Mouse (Mus musculus) kidney, postnatal 0 days (tissue): ENCODE data around the gene Sipa1l3. TPM values are rescaled to one million over a fixed set of nuclear protein-coding genes. Genes with fewer than 3 reads are reported as not detected.
A peak's percentile ranks its signal among the peaks of the same experiment; 100 is the strongest.

ENCODE experiments used
- ATAC-seq: fragments of 200-750 bp; cut with Nextera tagmentation; replicated peaks from 2 replicates; pipeline ENCODE4 v1.8.0; 2017; ENCODE audit warnings: low read depth, moderate number of reproducible peaks, moderate TSS enrichment, moderate library complexity; ENCODE audit not compliant: low FRiP score
- DNase-seq: peaks from one replicate; pipeline ENCODE4 v3.0.0-alpha.2; 2016; ENCODE audit warnings: low spot score
- H3K27ac ChIP-seq: fragments of 300-500 bp; sonication (generic); 2 replicates; pipeline ENCODE4 v1.5.1; 2014; ENCODE audit warnings: mild to moderate bottlenecking
- H3K27me3 ChIP-seq: fragments of 300-500 bp; sonication (generic); 2 replicates; pipeline ENCODE4 v1.6.1; 2014; ENCODE audit warnings: low read length, mixed read lengths; ENCODE audit not compliant: insufficient read depth
- H3K36me3 ChIP-seq: fragments of 300-500 bp; sonication (generic); 2 replicates; pipeline ENCODE4 v1.6.1; 2014; ENCODE audit warnings: low read length, mixed read lengths; ENCODE audit not compliant: insufficient read depth
- H3K4me1 ChIP-seq: fragments of 300-500 bp; sonication (generic); replicated peaks from 2 replicates; pipeline ENCODE4 v1.6.1; 2014; ENCODE audit warnings: antibody characterized with exemption, low read length, mixed read lengths; ENCODE audit not compliant: insufficient read depth
- H3K4me2 ChIP-seq: fragments of 300-500 bp; sonication (generic); 2 replicates; pipeline ENCODE4 v1.6.1; 2014; ENCODE audit warnings: mild to moderate bottlenecking, low read length, moderate library complexity, mixed read lengths
- H3K4me3 ChIP-seq: fragments of 300-500 bp; sonication (generic); replicated peaks from 2 replicates; pipeline ENCODE4 v1.5.1; 2014; ENCODE audit warnings: low read depth, low read length
- H3K9ac ChIP-seq: fragments of 300-500 bp; sonication (generic); 2 replicates; pipeline ENCODE4 v1.6.1; 2014; ENCODE audit warnings: low read depth, low read length
- H3K9me3 ChIP-seq: fragments of 300-500 bp; sonication (generic); replicated peaks from 2 replicates; pipeline ENCODE4 v1.6.1; 2016; ENCODE audit warnings: low read length, inconsistent platforms, mixed read lengths
- CTCF ChIP-seq: IDR thresholded peaks from 2 replicates; pipeline ENCODE4 v1.5.1; 2016; ENCODE audit warnings: antibody characterized with exemption, low read depth, mild to moderate bottlenecking, moderate library complexity
- WGBS: fragments of 180-500 bp; shearing (Covaris S2); extraction: QIAGEN DNeasy Blood & Tissue Kit; methylation state at CpG from one replicate; pipeline ENCODE4 v1.1.7; 2014; 5-methylcytosine and 5-hydroxymethylcytosine counted together
- polyA plus RNA-seq: library from polyadenylated mRNA; unstranded; fragments of >200 nt; fragmentation: Nextera tagmentation; extraction: Ambion mirVana; gene quantifications from 2 replicates; pipeline ENCODE4 v1.2.1, GENCODE M21; 2015

Gene Sipa1l3
- polyA plus RNA-seq, 1 experiment from 2014 or later = 8.3 TPM

DNA sequence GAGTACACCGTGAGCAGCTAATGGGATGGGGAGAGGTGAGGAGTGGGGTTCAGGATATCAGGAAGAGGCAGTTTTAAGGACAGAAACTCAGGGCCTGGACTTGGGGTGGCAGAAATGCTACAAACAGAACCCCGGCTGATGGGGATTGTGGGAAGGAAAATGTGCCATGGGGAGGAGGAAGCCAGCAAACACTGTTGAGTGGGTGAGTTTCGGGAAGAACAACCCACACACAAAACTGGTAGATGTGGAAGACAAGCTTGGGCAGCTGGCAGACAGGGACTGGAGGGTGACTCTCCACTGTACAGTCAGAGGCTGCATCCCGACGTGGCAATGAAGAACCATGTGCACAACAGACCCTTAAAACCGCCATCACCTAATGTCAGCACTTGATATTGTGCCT lies 69.6 kb downstream of the Sipa1l3 start:
- no peaks in the 10 kb centered on the region for H3K36me3 ChIP-seq
- H3K9ac ChIP-seq = no peak overlapping the region
- 91% methylated on average over 6 of the region's 6 CpGs for WGBS
- ATAC-seq = no peak
- no peak for DNase-seq
- H3K27ac ChIP-seq = no peak overlapping the region
- H3K27me3 ChIP-seq = no peaks in the 10 kb centered on the region
- no peak overlapping the region for H3K4me2 ChIP-seq
- H3K4me3 ChIP-seq = no peak overlapping the region
- peaks cover 19% of the 10 kb centered on the region for H3K4me1 ChIP-seq
- H3K9me3 ChIP-seq = no peaks in the 10 kb centered on the region
- TF ChIP-seq CTCF = no peak

DNA sequence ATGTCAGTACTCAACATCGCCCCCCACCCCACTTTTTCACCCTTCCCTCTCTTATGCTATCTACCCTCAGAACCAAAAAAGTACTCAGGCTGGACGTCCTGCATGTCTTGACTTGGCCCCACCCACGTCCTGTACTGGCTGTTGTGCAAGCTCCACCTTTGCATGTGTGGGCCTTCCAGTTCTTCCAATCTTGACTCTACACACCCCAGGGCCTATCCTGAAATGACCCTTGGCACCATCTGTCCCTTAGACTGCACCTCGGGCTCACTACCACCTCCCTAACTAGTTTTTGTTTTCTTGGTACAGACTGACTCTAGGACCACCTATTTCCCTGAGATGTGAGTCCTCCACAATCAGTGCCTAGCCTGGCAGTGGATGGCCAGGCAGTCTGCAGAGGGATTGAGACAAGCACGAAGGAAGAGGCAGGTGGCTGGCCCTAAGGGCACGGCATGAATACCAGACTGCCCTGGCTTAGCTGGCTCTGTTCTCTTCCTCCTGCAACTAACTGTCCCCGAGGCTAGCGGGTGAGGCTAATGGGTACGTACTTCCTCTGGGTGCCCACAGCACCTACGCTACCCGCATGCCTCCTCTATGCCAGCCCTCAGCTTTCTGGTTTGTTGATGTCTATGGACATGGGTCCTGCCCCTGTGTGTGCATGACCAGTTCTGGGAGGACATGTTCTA lies 71.2 kb downstream of the Sipa1l3 start:
- ATAC-seq (no peak), DNase-seq (no peak)
- TF ChIP-seq CTCF = no peak
- no peaks in the 10 kb centered on the region for H3K9me3 ChIP-seq
- WGBS = 78% methylated on average over 11 of the region's 11 CpGs
- no peak overlapping the region for H3K4me2 ChIP-seq
- no peaks in the 10 kb centered on the region for H3K36me3 ChIP-seq
- peaks cover 13% of the 10 kb centered on the region for H3K4me1 ChIP-seq
- no peaks in the 10 kb centered on the region for H3K27me3 ChIP-seq
- H3K9ac ChIP-seq = no peak overlapping the region
- no peak overlapping the region for H3K27ac ChIP-seq
- no peak overlapping the region for H3K4me3 ChIP-seq

- Histone ChIP-seq H3K36me3 (no peaks in the 10 kb centered on the region), H3K27me3 (no peaks in the 10 kb centered on the region), H3K27ac (no peak overlapping the region), H3K4me1 (peaks cover 4% of the 10 kb centered on the region; the same call in 1 of the 2 replicates), H3K9me3 (no peaks in the 10 kb centered on the region), H3K4me2 (no peak overlapping the region), H3K9ac (no peak overlapping the region), H3K4me3 (no peak overlapping the region)
- DNase-seq (no peak), ATAC-seq (no peak)
- WGBS = 84% methylated on average over 4 of the region's 4 CpGs
- TF ChIP-seq CTCF = no peak
These were observed 72.3 kb downstream of the Sipa1l3 start for GRCm38 (mm10) chr7:29446156-29446555.

GRCm38 (mm10) chr7:29444527-29444926 lies 73.9 kb downstream of the Sipa1l3 start:
- no peak overlapping the region for H3K9ac ChIP-seq
- no peak for TF ChIP-seq CTCF
- no peak overlapping the region for H3K4me2 ChIP-seq
- DNase-seq = no peak
- H3K4me3 ChIP-seq = no peak overlapping the region
- no peaks in the 10 kb centered on the region for H3K9me3 ChIP-seq
- H3K4me1 ChIP-seq = peaks cover 4% of the 10 kb centered on the region; the same call in 1 of the 2 replicates
- no peaks in the 10 kb centered on the region for H3K27me3 ChIP-seq
- 54% methylated on average over 5 of the region's 5 CpGs for WGBS
- ATAC-seq = no peak
- H3K36me3 ChIP-seq = no peaks in the 10 kb centered on the region
- peak overlapping the region; percentile 61; the same call in 1 of the 2 replicates for H3K27ac ChIP-seq

DNA sequence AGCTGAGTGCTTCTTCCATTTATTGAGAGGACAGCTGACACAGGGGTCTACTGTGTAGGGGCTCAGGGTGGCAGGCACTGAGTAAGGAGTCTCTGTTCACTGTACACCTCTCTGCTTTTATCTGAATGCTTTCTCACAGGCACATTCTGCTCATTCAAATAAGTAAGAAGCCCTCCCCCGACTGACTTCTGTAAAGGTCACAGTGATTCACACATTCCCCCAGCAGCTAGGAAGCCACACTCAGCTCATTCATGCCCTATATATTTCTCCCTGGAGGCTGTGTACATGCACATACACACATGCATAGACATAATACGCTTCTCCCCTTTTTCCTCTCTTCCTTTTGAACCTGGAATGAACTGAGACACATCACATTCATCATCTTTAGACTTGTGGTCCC lies 74.4 kb downstream of the Sipa1l3 start:
- TF ChIP-seq CTCF = no peak
- Histone ChIP-seq H3K4me3 (no peak overlapping the region), H3K4me1 (peaks cover 4% of the 10 kb centered on the region; the same call in 1 of the 2 replicates), H3K27me3 (no peaks in the 10 kb centered on the region), H3K9me3 (no peaks in the 10 kb centered on the region), H3K27ac (peak overlapping the region; percentile 61; the same call in 1 of the 2 replicates), H3K4me2 (no peak overlapping the region), H3K36me3 (no peaks in the 10 kb centered on the region), H3K9ac (no peak overlapping the region)
- 42% methylated on average over 2 of the region's 2 CpGs for WGBS
- DNase-seq (no peak), ATAC-seq (no peak)

DNA sequence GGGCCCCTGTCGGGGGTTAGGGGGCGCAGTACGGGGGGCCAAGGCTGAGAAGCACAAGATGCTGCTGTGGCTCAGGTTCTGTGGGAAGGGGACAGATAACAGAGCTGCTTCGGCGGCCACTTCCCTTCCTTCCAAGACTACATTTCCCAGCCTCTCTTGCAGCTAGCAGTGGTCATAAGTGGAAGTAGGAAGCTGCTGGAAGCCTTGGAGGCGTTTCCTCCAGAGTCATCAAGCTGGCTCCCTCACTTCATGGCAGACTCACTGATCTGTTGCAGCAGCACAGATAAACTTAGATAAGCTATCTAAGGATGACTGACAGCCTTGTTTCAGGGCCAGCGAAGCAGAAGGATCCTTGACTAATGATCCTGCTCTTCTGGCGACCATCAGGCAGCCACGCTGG lies 76.6 kb downstream of the Sipa1l3 start:
- Histone ChIP-seq H3K4me3 (no peak overlapping the region), H3K9me3 (no peaks in the 10 kb centered on the region), H3K4me2 (no peak overlapping the region), H3K9ac (no peak overlapping the region), H3K36me3 (no peaks in the 10 kb centered on the region), H3K27me3 (no peaks in the 10 kb centered on the region), H3K4me1 (peaks cover 5% of the 10 kb centered on the region; the same call in 1 of the 2 replicates), H3K27ac (no peak overlapping the region)
- ATAC-seq = no peak
- peak; percentile 65 for DNase-seq
- WGBS = 65% methylated on average over 9 of the region's 9 CpGs
- no peak for TF ChIP-seq CTCF
